Mouse (Mus musculus): ENCODE data around the gene Cap2.

Cap2 gene

DNA sequence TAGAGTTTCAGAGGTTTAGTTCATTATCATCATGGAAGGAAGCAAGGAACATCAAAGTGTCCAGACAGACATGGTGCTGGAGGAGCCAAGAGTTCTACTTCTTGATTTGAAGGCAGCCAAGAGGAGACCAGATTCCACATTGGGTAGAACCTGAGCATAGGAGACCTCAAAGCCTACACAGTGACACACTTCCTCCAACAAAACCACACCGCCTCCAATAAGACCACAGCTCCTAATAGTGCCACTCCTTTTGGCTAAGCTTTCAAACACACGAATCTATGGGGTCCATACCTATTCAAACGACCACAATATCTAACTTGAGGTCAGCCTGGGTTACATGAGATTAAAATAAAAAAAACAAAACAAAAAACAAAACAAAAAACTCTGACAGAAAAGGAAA, 25.0 kb downstream of the Cap2 start:
- no peak for DNase-seq

DNA sequence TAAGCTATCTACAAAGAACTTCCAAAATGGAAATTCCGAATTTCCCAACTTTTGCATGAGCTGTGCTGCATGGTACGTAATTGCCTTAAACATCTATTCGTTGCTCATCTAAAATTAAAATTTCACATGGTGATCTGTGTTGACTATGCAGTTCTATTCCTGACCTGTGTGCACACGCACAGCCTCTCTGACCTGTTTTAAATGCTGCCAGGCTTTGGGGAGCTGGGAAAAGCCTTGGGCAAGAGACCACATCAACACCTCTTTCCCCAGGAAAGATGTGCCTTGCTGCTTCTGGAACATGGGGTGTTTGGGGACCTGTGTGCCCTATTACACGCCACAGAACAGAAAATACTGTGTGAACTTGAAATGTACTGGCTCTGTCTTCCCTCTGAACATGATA, 25.7 kb downstream of the Cap2 start:
- no peak for DNase-seq

DNA sequence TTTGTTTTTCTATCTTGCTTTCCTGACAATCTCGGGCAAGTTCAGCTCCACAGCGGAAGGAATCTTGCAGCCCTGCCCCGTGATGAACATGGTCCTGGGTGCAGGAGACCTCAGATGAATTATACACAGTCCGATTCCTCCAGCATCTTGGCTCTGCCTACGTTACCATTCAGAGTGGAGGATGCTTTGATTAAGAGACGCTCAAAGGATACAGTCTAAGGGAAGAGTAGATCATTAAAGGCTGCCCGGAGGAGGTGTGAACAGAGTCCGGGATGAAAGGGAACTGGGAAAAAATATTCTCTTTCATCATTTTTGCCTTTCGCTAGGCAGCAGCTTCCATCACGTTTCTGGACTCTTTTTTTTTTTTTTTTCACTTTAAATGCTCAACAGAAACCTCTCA, 27.4 kb downstream of the Cap2 start:
- no peak for DNase-seq

DNA sequence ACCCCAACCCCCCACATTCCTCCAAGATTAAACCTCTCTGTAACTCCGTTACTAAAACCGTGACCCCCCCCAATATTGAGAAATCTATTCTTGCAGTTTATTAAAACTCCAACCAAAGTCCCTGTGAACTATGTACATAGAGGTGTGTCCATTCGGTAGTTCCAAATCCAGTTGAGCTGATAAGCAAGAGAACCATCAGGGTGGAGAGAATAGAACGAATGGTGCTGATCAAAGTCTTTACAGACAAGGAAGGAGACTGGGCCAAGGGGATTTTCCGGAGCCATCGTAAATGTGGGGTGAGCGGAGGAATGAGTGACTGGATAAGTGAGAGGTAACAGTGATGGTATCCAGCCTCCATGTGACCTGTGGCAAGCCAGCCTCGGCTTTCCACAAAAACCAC, 28.9 kb downstream of the Cap2 start:
- no peak for DNase-seq

DNA sequence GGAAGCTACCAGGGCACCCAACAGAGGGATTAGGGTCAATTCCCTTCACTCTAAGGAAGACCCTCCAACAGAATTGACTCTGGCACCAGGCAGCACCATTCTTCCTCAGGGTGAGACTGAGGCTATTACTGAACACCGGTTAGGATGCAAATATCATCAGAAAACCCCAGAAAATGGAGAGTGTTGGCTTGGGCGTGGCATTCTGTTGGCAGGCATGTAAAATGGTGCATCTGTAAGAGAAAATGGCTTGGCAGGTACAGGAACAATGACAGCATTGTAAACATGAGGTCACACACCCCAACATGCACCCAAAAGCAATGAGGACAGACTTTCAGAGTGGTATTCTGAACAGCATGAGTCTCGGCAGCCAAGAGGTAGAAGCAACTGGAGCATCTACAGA, 30.0 kb downstream of the Cap2 start:
- DNase-seq: no peak

DNA sequence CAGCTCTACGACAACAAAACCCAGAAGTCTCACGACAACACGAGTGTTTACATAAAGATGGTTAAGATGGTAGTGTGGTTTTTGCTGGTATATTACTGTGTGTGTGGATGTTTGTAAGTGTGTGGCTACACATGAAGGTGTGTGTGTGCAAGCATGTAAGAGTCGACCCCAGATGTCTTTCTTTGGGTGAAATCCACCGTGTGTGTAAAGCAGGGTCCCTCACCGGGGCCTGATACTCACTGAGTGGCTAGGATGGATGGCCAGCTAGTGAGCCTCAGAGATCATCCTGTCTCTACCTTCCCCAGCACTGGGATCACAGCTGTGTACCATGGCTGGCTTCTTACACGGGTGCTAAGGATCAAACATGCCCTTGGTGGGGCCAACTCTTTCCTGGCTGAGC, 30.6 kb downstream of the Cap2 start:
- no peak for DNase-seq

DNA sequence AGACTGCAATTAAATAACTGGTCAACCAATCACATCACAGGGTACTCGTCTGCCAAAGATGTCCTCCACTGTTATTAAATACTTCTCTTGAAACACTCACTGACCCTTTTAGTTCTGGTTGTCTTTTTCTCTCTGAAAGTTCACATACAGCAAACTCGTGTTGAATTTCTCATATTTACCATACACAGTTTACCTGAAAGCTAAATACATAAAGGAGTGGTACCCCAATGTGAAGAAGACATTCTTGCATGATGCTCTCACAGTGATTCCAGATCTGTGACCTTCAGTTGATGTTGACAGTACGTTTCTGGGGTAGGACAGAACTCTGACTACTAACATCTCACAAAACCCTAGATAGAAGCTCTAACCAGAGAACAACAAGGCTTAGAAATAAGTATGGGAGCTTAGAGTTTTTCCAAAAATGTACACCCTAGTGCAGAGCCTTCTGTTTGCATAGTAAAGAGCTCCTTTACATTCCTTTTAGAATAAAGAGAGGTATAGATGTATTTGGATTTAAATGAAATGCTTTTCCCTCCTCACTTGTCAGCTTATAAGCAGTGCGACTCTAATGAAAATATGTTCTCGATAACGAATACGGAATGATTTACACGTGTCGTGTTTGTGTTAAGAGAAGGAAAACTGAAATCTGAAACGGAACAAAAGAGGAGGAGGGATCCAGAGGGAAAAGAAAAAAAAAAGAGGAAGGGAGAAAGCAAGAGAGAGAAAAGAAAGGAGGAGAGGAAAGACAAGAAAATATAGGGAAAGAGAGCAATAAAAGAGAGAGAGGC, 31.9 kb downstream of the Cap2 start:
- no peak for DNase-seq

DNA sequence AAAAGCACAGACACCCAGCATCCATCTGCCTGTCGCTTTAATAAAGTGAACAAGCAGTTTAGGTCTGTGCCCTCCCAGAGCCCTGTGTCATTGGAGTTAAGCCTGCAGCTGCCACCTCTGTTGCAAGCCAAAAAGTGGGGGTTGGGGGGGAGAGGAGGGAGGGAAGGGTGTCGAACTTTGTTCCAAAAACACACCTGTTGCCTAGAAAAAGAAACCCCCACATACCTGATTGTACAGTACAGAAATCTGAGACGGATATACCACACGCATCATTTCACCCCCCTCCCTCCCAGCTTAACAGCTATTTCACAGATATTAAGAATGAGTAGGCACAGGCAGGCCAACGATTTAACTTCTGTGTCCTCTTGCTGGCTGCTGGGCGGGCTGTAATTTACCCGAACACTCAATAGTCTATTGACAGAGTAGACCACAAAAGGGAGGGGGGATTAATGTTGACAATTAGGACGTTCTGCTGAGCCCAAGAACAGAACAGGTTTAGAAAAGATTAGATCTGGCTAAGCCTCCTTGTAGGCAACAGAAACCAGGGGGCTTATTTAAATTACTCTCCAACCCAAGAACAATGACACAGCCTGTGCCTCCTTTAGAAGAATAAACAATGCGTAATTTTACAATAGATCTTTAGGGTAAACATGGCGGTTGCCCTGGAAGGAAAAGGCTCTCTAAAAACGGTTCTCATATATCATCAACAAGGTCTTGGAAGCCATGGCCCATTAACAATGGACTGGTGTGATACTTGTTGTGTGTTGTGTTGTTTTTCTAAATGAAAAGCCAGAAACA, 32.7 kb downstream of the Cap2 start:
- no peak for DNase-seq

DNA sequence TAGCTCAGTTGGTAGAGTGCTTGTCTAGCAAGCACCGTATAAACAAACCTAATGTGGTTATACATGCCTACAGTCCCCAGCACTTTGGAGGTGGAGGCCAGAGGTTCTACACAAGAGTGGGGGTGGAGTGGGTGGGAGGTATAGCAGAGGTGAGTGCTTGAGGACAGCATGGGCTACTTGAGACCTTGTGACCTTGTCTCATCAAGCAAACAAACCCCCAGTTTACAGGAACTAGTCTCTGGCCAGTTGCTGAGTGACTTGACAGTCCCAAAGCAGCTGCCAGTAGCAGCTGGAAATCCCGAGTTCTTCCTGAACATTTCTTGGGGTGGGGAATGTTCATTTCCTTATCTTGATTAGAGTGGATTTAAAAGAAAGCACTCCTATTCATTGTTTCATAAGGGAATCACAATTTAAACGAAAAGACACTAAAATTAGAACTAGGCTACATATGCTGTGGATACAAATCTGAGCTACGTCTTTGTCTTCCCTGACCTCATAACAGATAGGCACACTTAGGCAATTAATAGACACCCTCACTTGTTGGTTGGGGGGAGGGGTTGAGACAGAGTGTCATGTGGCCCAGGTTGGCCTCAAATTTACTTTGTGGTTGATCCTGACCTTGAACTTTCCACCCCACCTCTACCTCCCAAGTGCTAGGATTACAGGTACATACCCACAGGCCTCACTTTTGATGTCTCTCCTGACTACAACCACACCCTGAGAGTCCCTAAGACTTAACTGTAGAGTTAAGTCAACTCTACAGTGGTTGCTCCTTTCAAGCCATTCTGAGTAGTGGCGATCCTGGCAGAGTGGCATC, 33.5 kb downstream of the Cap2 start:
- DNase-seq: no peak

DNA sequence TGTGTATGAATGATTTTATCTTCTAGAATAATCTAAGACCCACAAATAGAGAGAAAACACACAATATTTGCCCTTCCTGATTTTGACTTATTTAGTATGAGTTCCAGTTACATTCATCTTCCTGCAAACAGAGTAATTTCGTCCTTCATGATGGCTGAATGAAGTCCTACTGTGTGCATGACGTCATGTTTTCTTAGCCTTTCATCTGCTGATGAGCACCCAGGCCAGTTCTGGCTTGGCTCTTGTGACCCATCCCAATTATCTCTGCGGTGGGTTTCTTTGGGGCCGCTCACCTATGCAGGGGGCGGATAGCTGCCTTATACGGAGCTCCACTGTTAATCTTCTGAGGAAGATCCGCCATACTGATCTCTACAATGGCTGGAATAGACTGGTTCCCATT, 37.6 kb downstream of the Cap2 start:
- no peak for DNase-seq

DNA sequence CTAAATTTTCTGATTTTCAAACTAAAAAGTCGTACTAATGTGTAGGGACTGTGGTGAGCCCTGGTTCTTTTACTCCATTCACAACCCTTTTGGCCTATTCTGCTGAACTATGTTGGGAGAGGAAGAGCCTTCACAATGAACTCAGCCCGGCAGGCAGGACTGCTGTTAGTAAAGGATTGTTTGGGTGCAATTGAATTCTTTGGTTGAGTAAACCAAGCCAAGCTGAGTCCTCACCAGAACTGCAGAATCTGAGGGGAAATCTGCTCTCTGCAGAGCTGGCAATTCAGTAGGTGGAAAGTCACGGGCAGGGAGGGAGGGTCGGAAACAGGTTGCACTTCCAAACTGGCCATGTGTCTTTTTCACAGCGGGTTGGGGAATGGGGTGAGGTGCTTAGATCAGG, 39.3 kb downstream of the Cap2 start:
- DNase-seq: no peak

DNA sequence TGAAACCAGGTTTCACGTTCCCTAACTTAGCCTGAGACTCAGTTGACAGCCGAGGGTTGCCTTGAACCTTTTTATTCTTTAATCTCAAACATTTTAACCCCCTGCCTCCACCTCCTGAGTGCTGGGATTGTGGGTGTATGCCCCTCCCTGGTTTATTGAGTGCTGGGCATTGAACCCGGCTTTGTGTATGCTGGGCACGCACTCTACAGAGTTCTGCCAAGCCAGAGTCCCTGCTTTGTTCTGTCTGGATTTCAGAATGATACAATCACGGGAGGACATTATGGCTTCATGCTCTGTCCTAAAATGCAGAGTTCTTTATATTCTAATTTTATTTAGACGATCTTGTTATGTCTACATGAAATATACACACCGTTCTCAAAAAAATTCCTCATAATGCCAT, 41.1 kb downstream of the Cap2 start:
- no peak for DNase-seq

DNA sequence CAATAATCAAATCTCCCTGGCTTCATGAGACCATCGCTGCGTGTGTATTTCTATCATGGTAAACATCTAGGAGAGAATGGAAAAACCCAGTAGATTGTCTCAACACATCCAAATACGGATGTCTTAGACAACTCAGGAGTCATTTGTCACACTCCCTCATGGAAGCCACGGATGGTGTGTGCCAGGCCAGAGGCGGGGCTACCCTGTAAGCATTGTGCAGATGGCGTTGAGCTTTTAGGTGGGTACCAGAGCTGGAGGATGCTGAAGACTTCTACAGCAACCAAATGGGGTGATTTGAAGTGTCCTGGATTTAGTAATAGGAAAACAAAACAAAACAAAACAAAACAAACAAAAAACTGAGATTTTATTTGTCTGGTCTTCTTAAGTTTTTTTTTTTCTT, 43.0 kb downstream of the Cap2 start:
- DNase-seq: no peak

DNA sequence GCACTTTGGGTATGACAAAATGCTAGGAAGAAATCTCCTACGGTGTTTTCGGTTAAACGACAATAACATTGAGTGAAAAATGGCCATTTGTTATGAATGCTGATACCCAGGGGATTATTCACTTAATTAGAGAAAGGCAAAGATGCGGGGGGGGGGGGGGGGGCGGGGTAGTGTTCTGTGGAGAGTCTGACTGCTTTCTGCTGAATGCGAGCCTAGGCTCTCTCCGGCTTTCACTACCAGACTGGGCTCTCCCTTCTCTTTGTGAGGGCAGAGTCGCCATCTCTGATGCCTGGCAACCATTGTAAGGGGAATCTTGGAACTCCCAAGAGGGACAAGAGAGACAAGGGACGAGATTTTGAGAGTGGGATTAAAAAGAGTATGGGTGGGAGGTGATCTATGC, 43.4 kb downstream of the Cap2 start:
- no peak for DNase-seq

DNA sequence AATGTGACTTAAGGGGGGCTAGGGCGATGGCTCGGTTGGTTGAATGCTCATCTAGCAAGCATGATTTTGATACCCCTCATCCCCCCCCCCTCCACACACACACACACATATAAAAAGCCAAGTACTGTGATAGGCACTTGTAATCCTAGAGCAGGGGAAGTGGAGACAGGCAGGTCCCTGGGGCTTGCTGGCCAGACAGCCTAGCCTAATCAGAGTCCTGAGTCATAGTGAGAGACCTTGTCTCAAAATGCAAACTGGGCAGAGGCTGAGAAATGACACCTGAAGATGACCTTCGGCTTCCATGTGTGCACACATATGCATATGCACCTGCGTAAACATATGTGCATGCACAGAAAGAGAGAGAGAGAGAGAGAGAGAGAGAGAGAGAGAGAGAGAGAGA, 45.2 kb downstream of the Cap2 start:
- DNase-seq: no peak

DNA sequence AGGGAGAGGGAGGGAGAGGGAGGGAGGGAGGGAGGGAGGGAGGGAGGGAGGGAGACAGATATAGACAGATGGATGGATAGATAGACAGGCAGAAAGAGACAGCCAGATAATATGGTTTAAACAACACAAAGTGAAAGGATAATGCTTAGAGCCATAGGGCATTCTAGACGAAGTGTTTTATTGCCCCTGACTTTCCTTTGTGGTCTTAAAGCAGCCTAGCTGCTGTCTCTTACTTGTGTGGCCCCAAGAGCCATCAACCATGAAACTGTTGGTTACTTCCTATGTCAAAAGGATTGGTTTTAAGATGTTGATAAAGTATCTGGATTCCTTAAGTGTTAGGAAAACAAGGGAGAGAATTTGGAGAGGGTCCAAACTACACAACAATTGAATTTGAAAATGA, 45.6 kb downstream of the Cap2 start:
- DNase-seq: no peak

DNA sequence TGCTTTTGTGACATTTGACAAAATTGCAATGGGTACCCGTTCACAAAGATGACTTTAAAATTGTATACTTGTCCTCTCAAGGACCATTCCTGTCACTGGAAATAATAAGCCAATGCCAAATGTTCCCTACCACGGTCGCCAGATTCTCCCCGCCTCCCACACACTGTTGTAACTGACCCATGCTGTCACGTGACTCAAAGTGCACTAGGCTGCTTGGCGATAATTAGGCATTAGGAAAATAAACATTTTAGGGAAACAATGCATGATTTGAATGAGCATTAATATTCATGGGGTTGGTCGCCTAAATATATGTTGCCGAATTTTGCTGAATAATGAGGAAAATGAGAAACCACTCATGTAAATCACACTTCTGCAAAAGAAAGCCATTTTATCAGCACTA, 46.5 kb downstream of the Cap2 start:
- no peak for DNase-seq

DNA sequence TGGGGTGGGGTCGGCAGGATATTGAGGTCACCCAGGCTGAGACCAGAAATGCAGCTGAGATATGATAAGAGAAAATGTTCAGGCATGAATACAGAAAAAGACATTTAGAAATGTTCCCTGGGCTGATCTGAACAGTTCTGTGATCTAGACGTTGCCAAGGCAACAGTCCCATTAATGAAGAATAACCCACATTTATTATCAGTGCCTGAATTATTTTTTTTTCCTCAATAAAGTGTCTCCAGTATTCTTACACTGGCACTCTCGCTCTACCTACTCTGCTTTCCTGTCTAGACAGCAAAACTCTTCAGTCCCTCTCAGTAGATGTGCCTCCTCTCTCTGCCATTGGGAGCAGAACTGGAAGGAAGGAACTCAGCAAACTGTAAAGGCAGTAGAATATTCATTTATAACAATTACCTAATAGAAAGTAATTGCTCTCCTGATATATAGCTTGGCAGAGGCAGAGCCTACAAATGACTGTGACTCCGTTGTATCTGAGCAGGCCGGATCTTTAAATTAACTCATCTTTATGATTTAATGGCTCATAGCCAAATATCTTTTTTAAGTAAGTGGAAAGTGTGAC, 47.0 kb downstream of the Cap2 start:
- DNase-seq: no peak

DNA sequence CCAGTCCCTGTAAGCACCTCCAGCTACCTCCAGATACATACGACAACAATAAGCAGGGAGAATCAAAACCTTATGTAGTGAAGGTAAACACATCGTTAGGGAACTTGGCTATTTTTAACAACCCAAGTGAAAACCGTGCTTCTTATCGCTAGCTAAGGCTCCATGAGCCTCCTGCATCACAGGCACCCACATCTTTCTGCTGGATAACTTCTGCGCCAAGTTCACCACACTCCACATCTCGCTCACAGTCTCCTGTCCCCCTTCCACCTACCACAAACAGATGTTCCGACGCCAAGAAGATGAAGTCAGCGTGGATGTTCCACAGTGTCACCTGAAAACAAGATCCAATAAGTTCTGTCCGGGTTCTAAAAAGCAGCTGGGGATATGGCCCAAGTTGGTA, 49.0 kb downstream of the Cap2 start:
- no peak for DNase-seq

DNA sequence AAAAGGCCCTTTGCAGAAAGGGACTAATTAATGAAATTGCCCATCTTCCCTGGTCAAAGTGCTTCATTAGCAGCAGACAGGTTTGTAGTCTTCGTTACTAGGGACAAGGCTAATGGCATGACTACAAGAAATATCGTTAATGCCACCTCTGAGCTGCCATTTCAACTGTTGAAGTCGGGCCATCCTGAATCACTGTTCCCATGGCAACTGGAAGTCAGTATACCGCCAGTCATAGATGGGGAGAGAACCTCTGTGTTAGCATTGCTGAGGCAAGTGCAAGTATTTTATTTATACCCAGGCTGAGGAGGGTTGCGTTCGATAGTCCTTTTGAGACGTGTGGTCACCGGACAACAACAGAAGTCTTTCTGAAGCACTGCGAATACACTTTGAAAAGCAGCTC, 53.1 kb downstream of the Cap2 start:
- no peak for DNase-seq

DNA sequence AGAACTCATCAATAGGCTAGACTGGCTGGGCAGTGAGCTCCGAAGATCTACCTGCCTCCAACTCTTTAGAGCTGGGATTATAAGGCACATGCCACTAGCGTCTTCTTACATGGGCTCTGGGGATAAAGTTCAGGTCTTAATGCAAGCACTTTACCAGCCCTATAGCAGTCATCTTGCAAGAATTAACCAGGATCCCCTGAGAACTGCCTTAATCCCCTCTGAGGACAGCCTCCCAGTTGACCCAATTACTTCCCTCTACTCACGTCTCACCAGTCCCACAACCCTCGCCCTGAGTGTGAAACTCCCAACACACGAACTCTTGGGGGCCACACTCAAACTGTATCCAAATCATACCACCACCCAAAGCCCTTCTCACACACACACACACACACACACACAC, 64.3 kb downstream of the Cap2 start:
- DNase-seq: no peak

DNA sequence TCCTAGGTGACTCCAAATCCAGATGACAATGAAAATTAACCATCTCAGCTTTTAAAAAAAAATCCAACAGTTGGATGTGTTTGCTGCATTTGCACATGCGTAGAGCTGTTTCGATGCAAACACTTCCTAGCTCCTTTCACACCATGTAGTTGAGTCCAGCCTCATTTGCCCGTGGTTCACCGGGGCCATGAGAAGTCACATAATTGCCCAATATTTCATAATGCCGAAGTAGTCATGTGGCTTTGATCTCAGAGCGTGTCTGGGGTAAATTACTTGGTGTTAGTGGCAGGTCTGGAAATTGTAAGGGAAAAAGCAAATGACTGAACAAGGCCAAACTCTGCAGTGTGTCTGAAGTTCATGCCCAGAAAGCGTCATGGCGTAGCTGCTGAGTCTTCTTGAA, 67.8 kb downstream of the Cap2 start:
- no peak for DNase-seq

DNA sequence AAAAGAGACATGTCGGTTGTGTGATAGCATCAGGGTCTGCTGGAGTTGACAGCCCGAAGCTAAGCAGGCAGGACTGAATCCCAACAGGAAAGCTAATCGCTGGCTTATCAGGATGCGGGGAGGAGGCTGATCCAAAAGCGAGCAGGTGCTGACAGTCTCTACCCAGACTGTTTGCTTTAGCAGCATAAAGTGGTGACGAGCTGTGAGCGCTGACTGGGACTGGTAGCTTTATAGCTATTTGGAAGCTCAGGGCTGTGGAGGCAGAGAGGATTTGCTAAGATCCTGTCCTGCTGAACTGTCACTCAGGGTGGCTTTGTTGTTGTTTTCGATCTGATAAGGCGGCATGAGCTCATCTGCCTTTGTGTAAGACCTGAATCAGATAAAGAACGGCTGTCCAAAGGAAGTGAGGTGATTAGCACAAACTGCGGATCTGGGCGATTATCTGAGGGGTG, 69.5 kb downstream of the Cap2 start:
- DNase-seq: no peak
